Mouse (Mus musculus): ENCODE data around the gene Mob3a.

GRCm38 (mm10) chr10:80700038-80700504 lies 1.7 kb downstream of the Mob3a start:
- TF ChIP-seq E2F4 (IDR thresholded peaks at IDR 0.05; ENCODE audit: insufficient read depth) (no peak), TCF12 (IDR thresholded peaks at IDR 0.05; ENCODE audit: insufficient read depth, poor library complexity, severe bottlenecking) (no peak), MYOD1 (IDR thresholded peaks at IDR 0.05; ENCODE audit: control insufficient read depth in 1 of 3, insufficient read length in 2 of 3, low read depth in 2 of 3) (no peak), MAX (IDR thresholded peaks at IDR 0.05; ENCODE audit: low read depth) (no peak), USF1 (IDR thresholded peaks at IDR 0.05; ENCODE audit: low read depth) (no peak), POLR2A (IDR thresholded peaks at IDR 0.05; ENCODE audit: insufficient read length, low read depth) (no peak), REST (IDR thresholded peaks at IDR 0.05; ENCODE audit: insufficient read depth, insufficient read length) (no peak), POLR2AphosphoS2 (IDR thresholded peaks at IDR 0.05; ENCODE audit: insufficient read length, low read depth) (no peak), CEBPB (IDR thresholded peaks at IDR 0.05; ENCODE audit: insufficient read depth, poor library complexity, severe bottlenecking) (no peak), MYOG (IDR thresholded peaks at IDR 0.05; ENCODE audit: control insufficient read depth in 1 of 3, insufficient read depth in 1 of 3, insufficient read length in 2 of 3, low read depth in 2 of 3) (no peak), TCF3 (IDR thresholded peaks at IDR 0.05; ENCODE audit: insufficient read length, low read depth) (no peak)
